Mouse (Mus musculus) cerebellum, adult 2 months (tissue): Measurements from ENCODE around the gene Hist2h4. TPM values are rescaled to one million over a fixed set of nuclear protein-coding genes. Genes with fewer than 3 reads are reported as not detected.
"Not testable (repeated sequence)": the region's sequence is repeated elsewhere in the genome, so short reads cannot be mapped to it uniquely, and the experiment has no call there.

Experiments used
- DNase-seq, 2 experiments: peaks; one replicate each; pipeline ENCODE4 v3.0.0; 2021
- H3K27ac ChIP-seq: fragments of 200-500 bp; 2 replicates; pipeline ENCODE4 v1.5.1; 2012; ENCODE audit warnings: low read length, control low read depth, inconsistent platforms; ENCODE audit not compliant: insufficient read depth
- H3K27me3 ChIP-seq: fragments of 200-500 bp; 2 replicates; pipeline ENCODE4 v1.6.1; 2012; ENCODE audit warnings: inconsistent platforms, mild to moderate bottlenecking, low read length, moderate library complexity; ENCODE audit not compliant: control insufficient read depth, insufficient read depth
- H3K4me1 ChIP-seq: fragments of 200-500 bp; 2 replicates; pipeline ENCODE4 v1.6.1; 2011; ENCODE audit warnings: low read length; ENCODE audit not compliant: control insufficient read depth, insufficient read depth
- H3K4me3 ChIP-seq: fragments of 200-500 bp; replicated peaks from 2 replicates; pipeline ENCODE3; 2011; ENCODE audit warnings: mild to moderate bottlenecking, low read depth, low read length, control low read depth; ENCODE audit not compliant: insufficient read depth
- CTCF ChIP-seq: fragments of 200-500 bp; IDR thresholded peaks from 2 replicates; pipeline ENCODE4 v1.5.1; 2011; ENCODE audit warnings: low read depth, mild to moderate bottlenecking, control low read depth, low read length, moderate library complexity, borderline replicate concordance; ENCODE audit not compliant: insufficient read depth
- POLR2A ChIP-seq: fragments of 200-500 bp; IDR thresholded peaks from 2 replicates; pipeline ENCODE4 v1.6.1; 2011; ENCODE audit warnings: low read length, control low read depth, borderline replicate concordance; ENCODE audit not compliant: insufficient read depth
- WGBS: fragments of 180-500 bp; shearing (Covaris S2); methylation state at CpG from one replicate; pipeline ENCODE4 v1.1.7; 2018; 5-methylcytosine and 5-hydroxymethylcytosine counted together
- polyA plus RNA-seq: library from polyadenylated mRNA; depleted of rRNA; stranded (reverse); fragments of >200 nt; gene quantifications from 2 replicates; pipeline ENCODE4 v1.2.3, GENCODE M21; 2012

The Hist2h4 gene
- polyA plus RNA-seq, 1 experiment = 6.2 TPM

DNA sequence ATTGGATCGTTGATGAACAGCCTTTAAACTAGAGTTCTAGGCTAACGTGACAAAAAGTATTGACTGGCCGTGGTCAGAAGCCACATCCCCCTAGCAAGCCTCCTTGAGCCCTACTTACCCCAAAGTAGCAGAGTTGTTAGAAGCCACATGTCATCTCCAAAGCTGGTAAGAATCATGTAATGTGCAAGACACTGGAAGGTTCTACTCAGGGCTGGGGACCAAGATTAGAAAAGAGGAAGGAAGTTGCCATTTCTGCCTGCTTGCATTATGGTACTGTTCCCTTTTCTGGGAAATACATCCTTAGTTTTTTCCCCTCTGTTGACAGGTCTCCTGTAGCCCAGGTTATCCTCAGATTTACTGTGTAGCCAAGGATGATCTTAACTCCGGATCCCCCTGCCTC lies 30.7 kb upstream of the Hist2h4 start, which contains the start of gene Fcgr1:
TSS of gene Fcgr1 (minus strand) at position 183 of the 400 bp plus-strand sequence.
- H3K4me1 ChIP-seq = no peaks in the 10 kb centered on the region
- H3K4me3 ChIP-seq = no peak within 1 kb of the TSS
- 85% methylated on average over 4 of the region's 4 CpGs for WGBS
- DNase-seq = no peak
- H3K27me3 ChIP-seq = no peaks in the 10 kb centered on the region
- H3K27ac ChIP-seq = no peak within 1 kb of the TSS
- no peak for TF ChIP-seq POLR2A
- no peak for TF ChIP-seq CTCF

DNA sequence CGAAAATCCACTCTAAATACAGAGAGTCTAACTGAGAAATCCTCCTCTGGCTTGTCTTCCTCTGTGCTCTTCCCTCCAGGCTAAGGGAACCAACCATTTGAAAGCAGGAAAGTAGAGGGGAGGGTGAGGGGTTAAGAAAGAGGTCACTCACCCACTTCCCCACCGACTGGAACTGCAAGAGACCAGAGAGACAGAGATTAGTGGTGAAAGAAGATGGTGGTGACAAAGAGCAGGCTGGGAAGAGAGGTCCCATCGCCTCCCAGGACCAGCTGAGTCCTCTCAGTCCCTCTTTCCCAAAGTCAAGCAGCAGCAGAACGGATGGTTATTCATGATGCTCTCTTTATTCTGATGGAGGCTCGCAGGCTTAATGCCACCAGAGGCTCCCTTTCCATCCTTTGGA lies 30.3 kb upstream of the Hist2h4 start:
- DNase-seq = no peak
- no peaks in the 10 kb centered on the region for H3K27me3 ChIP-seq
- WGBS = 62% methylated on average over 5 of the region's 5 CpGs
- no peaks in the 10 kb centered on the region for H3K4me1 ChIP-seq
- H3K27ac ChIP-seq = no peak overlapping the region
- TF ChIP-seq POLR2A (no peak), CTCF (no peak)
- H3K4me3 ChIP-seq = no peak overlapping the region

DNA sequence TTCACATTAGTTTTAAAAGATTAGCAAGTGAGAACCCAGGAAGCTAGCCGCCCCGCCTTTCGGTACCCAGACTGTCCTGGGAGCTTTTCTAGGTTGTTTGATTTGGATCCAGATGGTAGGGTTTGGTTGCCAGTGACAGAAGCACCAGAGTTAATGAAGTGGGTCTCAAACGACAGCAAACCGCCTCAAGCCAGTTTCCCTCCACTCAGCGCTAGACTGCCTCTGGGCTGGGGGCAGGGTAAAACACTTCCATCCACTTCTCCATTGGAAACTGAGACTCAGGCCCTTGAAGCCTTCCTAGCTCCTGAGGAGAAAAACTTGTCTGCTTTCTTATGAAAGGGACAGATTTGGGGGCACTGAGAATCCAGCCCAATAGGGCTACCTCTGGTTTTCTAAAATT lies 29.5 kb upstream of the Hist2h4 start:
- no peak overlapping the region for H3K27ac ChIP-seq
- no peaks in the 10 kb centered on the region for H3K27me3 ChIP-seq
- no peaks in the 10 kb centered on the region for H3K4me1 ChIP-seq
- DNase-seq = no peak
- H3K4me3 ChIP-seq = no peak overlapping the region
- TF ChIP-seq POLR2A (no peak), CTCF (no peak)
- WGBS = 51% methylated on average over 6 of the region's 6 CpGs

DNA sequence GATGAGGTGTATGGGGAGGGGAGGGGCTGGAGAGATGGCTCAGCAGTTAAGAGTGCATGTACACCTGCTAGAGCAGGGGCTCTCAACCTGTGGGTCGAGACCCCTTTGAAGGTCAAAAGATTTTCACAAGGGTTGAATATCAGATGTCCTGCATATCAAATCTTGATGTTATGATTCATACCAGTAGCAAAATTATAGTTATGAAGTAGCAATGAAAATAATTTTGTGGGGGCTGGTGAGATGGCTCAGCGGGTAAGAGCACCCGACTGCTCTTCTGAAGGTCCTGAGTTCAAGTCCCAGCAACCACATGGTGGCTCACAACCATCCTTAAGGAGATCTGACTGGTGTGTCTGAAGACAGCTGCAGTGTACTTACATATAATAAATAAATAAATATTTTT lies 27.6 kb upstream of the Hist2h4 start:
- not testable (repeated sequence) for H3K4me1 ChIP-seq, DNase-seq, H3K4me3 ChIP-seq, H3K27me3 ChIP-seq, H3K27ac ChIP-seq
- 90% methylated on average over 3 of the region's 3 CpGs for WGBS

DNA sequence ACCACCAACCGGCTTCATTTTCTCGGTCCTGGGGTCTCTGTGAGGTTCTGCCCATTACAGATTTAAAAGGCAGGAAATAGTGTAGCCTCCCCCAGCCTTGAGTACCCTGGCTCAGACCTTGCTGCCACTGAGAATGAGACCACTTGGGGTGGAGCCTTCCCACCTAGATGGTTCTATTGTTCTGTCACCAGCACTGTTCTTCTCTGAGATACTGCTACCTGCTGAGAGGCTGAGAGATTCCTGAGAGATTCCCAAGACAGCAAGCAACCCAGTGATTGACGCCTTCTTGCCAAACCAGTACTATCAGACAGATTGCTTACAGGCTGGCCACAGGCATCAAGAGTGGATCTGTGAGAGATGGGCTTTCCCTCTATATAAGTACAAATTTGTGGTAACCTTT lies 26.1 kb upstream of the Hist2h4 start:
- no peaks in the 10 kb centered on the region for H3K4me1 ChIP-seq
- no peak overlapping the region for H3K4me3 ChIP-seq
- DNase-seq = no peak
- no peak overlapping the region for H3K27ac ChIP-seq
- no peaks in the 10 kb centered on the region; the same call in 1 of the 2 replicates for H3K27me3 ChIP-seq
- no peak for TF ChIP-seq CTCF
- TF ChIP-seq POLR2A = no peak
- WGBS = 67% methylated on average over 3 of the region's 3 CpGs

DNA sequence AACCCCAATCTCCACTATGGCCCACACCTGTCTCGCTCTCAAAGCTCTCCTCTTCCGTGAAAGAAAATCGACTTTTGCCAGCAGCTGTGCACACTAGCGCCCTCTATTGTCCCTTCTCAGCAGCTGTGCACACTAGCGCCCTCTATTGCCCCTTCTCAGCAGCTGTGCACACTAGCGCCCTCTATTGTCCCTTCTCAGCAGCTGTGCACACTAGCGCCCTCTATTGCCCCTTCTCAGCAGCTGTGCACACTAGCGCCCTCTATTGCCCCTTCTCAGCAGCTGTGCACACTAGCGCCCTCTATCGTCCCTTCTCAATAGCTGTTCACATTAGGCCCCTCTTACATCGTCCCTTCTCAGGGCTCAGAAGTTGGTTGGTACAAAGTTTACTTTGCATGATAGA lies 24.2 kb upstream of the Hist2h4 start:
- not testable (repeated sequence) for H3K4me3 ChIP-seq, H3K27ac ChIP-seq, DNase-seq, H3K27me3 ChIP-seq, H3K4me1 ChIP-seq
- peak; percentile 58 for TF ChIP-seq CTCF
- WGBS = 88% methylated on average over 11 of the region's 11 CpGs

DNA sequence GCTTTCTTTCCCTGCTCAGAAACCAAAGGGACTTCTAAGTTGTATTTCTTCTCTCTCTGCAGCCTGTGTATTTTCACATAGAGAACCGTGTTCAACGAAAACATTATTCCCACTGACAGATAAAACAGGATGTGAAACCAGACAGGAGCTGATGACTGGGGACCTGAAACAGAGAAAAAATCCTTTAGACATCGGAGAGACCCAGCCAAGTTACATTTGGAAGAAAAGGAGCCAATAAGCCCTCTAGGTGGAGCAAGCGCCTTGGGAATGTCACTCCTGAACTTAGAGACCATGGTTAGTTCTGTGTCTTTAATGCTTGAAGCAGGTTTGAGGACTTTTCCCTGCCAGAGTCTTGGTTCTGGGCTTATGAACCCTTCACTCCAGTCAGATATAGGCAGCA lies 21.3 kb upstream of the Hist2h4 start:
- Histone ChIP-seq H3K4me1 (no peaks in the 10 kb centered on the region), H3K4me3 (no peak overlapping the region), H3K27me3 (peaks cover 3% of the 10 kb centered on the region; the same call in 1 of the 2 replicates), H3K27ac (no peak overlapping the region)
- DNase-seq = no peak
- 24% methylated on average over 4 of the region's 4 CpGs for WGBS
- TF ChIP-seq CTCF (no peak), POLR2A (no peak)

DNA sequence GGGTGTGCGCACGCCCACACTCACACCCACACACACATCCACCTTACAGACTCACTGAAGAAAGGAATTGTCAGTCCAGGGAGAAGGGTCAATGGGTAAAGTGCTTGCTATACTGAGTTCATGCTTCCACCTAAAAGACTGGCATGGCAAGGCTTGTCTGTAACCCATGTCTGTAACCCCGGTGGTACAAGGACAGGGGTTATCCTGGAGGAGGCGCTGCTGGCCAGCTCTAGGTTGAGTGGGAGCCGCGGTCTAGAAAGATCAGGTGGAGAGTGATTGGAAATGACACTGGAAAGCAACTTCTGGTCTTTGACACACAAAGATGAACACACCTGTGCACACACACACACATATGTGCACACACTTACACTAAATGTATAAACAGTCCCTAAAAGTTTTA lies 17.5 kb upstream of the Hist2h4 start:
- no peak overlapping the region for H3K4me3 ChIP-seq
- no peak overlapping the region for H3K27ac ChIP-seq
- TF ChIP-seq POLR2A (no peak), CTCF (no peak)
- DNase-seq = no peak
- WGBS = 60% methylated on average over 6 of the region's 6 CpGs
- H3K27me3 ChIP-seq = peaks cover 3% of the 10 kb centered on the region; the same call in 1 of the 2 replicates
- no peaks in the 10 kb centered on the region; the same call in 1 of the 2 replicates for H3K4me1 ChIP-seq
